Mouse (Mus musculus) intestine, embryonic 14.5 days (tissue): ENCODE results near the gene Snrnp200. TPM values are rescaled to one million over a fixed set of nuclear protein-coding genes. Genes with fewer than 3 reads are reported as not detected.

ENCODE experiments used
- ATAC-seq: fragments of 200-750 bp; cut with Nextera tagmentation; replicated peaks from 2 replicates; pipeline ENCODE4 v1.8.0; 2017; ENCODE audit warnings: low read depth, moderate number of reproducible peaks, moderate TSS enrichment, moderate library complexity; ENCODE audit not compliant: low FRiP score, low TSS enrichment
- DNase-seq: peaks from one replicate; pipeline ENCODE4 v3.0.0-alpha.2; 2018; ENCODE audit warnings: low spot score
- H3K27ac ChIP-seq: fragments of 300-500 bp; sonication (generic); 2 replicates; pipeline ENCODE4 v1.5.1; 2014; ENCODE audit warnings: low read depth, mild to moderate bottlenecking, control low read depth
- H3K27me3 ChIP-seq: fragments of 300-500 bp; sonication (generic); replicated peaks from 2 replicates; pipeline ENCODE4 v1.6.1; 2014; ENCODE audit warnings: low read length, control low read depth; ENCODE audit not compliant: control insufficient read depth, insufficient read depth
- H3K36me3 ChIP-seq: fragments of 300-500 bp; sonication (generic); 2 replicates; pipeline ENCODE4 v1.6.1; 2014; ENCODE audit warnings: low read length, control low read depth; ENCODE audit not compliant: control insufficient read depth, insufficient read depth
- H3K4me1 ChIP-seq: fragments of 300-500 bp; sonication (generic); replicated peaks from 2 replicates; pipeline ENCODE4 v1.6.1; 2014; ENCODE audit warnings: low read length, control low read depth, mixed read lengths; ENCODE audit not compliant: control insufficient read depth, insufficient read depth
- H3K4me2 ChIP-seq: fragments of 300-500 bp; sonication (generic); 2 replicates; pipeline ENCODE4 v1.6.1; 2014; ENCODE audit warnings: low read length
- H3K4me3 ChIP-seq: fragments of 300-500 bp; sonication (generic); 2 replicates; pipeline ENCODE4 v1.5.1; 2014; ENCODE audit warnings: low read depth, low read length, control low read depth, mixed read lengths
- H3K9ac ChIP-seq: fragments of 300-500 bp; sonication (generic); 2 replicates; pipeline ENCODE4 v1.6.1; 2014; ENCODE audit warnings: mild to moderate bottlenecking, low read length
- H3K9me3 ChIP-seq: fragments of 300-500 bp; sonication (generic); 2 replicates; pipeline ENCODE4 v1.6.1; 2016; ENCODE audit warnings: low read length, control low read depth; ENCODE audit not compliant: control insufficient read depth
- WGBS: fragments of 180-500 bp; shearing (Covaris S2); extraction: QIAGEN DNeasy Blood & Tissue Kit; methylation state at CpG from one replicate; pipeline ENCODE4 v1.1.7; 2014; 5-methylcytosine and 5-hydroxymethylcytosine counted together
- polyA plus RNA-seq: library from polyadenylated mRNA; unstranded; fragments of >200 nt; fragmentation: Nextera tagmentation; extraction: Ambion mirVana; gene quantifications from 2 replicates; pipeline ENCODE4 v1.2.1, GENCODE M21; 2014

Snrnp200 gene
- polyA plus RNA-seq, 1 experiment from 2014 or later, result 67.8 TPM

DNA sequence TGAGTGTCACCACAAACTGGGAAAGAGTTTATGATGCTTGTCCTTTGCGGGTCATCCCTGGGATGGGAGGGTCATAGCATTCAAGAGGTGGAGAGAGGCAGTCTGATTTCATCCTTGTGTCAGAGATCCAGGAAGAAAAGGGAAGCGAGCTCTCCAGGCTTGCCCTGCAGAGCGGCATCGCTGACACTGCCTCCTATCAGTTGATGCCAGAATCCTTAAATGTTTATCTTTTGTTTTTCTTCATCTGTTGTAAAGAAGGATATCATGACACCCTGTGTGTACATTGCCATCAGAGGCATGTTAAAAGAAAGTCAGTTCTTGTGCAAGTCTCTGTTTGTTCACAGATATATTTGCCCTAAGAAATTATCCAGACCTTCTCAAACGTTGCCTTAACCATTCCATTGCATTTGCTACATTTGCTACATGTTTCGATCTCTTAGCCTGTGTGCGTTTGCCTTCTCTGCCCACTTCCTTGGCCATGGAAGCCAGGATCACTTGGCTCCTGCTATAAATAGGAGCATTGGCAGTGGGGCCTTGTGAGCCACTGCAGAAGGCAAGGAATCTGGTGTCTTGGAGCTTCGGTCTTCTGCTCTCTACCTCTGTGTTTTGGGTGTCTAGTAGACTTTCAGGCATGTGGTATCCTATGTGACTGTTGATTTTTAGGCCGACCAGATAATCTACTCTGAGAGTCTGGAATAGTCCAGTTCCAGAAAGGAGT lies 42.3 kb downstream of the Snrnp200 start:
- no peak for ATAC-seq

DNA sequence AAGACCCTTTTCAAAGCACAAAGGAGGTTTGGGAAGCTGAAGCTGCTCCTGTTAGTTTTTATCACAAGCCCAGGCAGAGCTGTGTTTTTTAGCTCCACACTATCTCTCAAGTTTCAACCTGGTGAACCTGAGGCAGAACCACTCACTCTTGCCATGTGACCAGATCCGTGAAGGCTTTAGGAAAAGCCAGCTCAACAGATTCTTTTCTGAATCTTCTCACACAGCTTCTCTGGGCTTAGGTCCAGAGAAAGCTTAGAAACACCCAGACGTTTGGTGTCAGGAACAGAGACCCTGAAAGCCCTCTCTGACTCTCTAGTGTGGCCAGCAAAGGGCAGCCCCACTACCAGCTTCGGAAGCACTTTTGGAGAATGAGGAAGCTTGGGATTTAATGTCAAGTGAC lies 43.3 kb downstream of the Snrnp200 start:
- Histone ChIP-seq H3K9me3 (no peaks in the 10 kb centered on the region), H3K4me1 (peaks cover 15% of the 10 kb centered on the region), H3K27ac (no peak overlapping the region), H3K4me2 (no peak overlapping the region), H3K36me3 (peaks cover 17% of the 10 kb centered on the region), H3K9ac (no peak overlapping the region), H3K27me3 (no peaks in the 10 kb centered on the region), H3K4me3 (no peak overlapping the region)
- WGBS, result 79% methylated on average over 3 of the region's 3 CpGs
- ATAC-seq, result no peak
- DNase-seq, result no peak

More for the DNA sequence above, 42.3 kb downstream of the Snrnp200 start:
- peaks cover 21% of the 10 kb centered on the region for H3K36me3 ChIP-seq
- no peak overlapping the region for H3K9ac ChIP-seq
- peaks cover 16% of the 10 kb centered on the region for H3K4me1 ChIP-seq
- no peaks in the 10 kb centered on the region for H3K9me3 ChIP-seq
- DNase-seq, result no peak
- no peak overlapping the region for H3K4me2 ChIP-seq
- no peak overlapping the region for H3K27ac ChIP-seq
- no peaks in the 10 kb centered on the region for H3K27me3 ChIP-seq
- 89% methylated on average over 9 of the region's 9 CpGs for WGBS
- H3K4me3 ChIP-seq, result no peak overlapping the region

DNA sequence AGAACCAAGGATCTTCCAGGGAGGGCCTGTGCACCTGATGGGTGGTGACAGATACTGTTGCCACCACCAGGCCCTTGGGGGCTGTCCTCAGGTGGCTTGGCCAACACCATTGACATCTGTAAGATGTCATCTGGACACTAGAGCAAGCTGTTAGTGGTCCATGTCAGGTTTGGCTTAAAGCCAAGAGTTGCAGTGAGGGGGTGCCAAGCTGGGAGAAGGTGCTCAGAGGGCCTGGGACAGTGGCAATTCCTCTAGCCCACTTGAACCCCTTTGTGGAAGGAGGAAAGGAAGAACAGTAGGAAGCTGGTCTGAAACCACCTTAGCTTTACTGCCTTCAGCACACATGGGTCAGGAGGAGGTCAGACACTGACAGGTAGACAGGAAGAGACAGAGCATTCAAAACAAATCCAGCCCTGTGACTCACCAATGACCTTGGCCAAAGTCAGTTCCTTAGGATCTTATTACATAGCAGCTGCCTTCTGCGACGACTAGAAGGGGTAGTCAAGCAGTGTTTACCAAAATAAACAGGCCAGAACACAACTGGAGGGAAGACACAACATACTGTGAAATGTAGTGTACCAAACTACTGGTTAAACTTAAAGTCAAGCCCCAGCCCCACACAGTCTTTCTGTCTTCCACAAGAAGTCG lies 43.8 kb downstream of the Snrnp200 start:
- H3K9ac ChIP-seq, result no peak overlapping the region
- no peak overlapping the region for H3K4me3 ChIP-seq
- ATAC-seq (no peak), DNase-seq (no peak)
- H3K27me3 ChIP-seq, result no peaks in the 10 kb centered on the region
- no peaks in the 10 kb centered on the region for H3K9me3 ChIP-seq
- 64% methylated on average over 3 of the region's 3 CpGs for WGBS
- peaks cover 22% of the 10 kb centered on the region for H3K36me3 ChIP-seq
- H3K27ac ChIP-seq, result no peak overlapping the region
- H3K4me2 ChIP-seq, result no peak overlapping the region
- peaks cover 10% of the 10 kb centered on the region for H3K4me1 ChIP-seq

DNA sequence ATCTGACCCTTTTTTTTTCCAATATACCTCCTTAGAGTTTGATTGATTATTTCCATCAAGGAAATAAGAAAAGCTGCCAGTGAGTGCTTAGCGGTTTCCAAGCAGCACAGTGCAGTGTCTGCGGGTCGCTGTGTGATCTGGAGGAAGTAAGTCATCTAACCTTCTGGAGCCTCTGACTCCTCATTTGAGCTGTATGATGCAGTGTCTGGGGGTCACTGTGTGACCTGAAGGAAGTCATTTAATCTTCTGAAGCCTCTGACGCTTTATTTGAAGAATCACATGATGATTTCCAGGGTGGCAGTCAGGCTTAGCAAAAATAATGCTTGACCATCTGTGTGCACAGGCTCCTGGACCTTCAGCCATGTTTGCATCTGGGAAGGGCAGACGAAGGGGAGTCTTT lies 44.6 kb downstream of the Snrnp200 start:
- Histone ChIP-seq H3K9me3 (no peaks in the 10 kb centered on the region), H3K4me1 (peaks cover 9% of the 10 kb centered on the region), H3K4me3 (no peak overlapping the region), H3K27ac (no peak overlapping the region), H3K36me3 (peaks cover 30% of the 10 kb centered on the region), H3K27me3 (no peaks in the 10 kb centered on the region), H3K4me2 (no peak overlapping the region), H3K9ac (no peak overlapping the region)
- 67% methylated on average over 5 of the region's 5 CpGs for WGBS
- DNase-seq (no peak), ATAC-seq (no peak)

DNA sequence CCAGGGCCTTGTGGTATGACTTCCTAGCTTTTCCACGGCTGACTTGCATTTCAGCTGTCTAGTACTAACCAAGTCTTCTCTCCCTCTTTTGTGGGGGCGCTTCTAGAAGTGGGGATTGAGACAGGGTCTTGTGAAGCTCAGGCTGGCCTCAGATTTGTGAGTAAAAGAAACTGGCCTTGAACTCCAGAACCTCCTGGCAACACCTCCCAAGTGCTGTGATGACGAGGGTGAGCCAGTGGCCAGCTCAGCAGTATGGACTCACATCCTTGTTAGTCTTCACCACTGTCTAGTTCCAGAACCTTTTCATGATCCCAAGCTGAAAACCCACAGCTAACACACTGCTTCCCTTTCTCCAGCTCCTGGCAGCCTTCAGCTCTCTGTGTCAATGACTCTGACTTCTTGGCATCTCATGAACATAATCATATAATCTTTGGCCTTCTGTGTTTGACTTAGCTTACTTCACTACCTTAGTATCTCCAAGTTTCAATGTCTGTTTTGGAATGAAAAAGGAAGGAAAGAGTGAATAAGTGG lies 46.5 kb downstream of the Snrnp200 start:
- ATAC-seq (no peak), DNase-seq (no peak)
- WGBS, result 91% methylated on average over 3 of the region's 3 CpGs
- H3K4me3 ChIP-seq, result no peak overlapping the region
- H3K27ac ChIP-seq, result no peak overlapping the region
- H3K9ac ChIP-seq, result no peak overlapping the region
- no peaks in the 10 kb centered on the region for H3K9me3 ChIP-seq
- H3K27me3 ChIP-seq, result no peaks in the 10 kb centered on the region
- peaks cover 49% of the 10 kb centered on the region for H3K36me3 ChIP-seq
- no peak overlapping the region for H3K4me2 ChIP-seq
- no peaks in the 10 kb centered on the region for H3K4me1 ChIP-seq

DNA sequence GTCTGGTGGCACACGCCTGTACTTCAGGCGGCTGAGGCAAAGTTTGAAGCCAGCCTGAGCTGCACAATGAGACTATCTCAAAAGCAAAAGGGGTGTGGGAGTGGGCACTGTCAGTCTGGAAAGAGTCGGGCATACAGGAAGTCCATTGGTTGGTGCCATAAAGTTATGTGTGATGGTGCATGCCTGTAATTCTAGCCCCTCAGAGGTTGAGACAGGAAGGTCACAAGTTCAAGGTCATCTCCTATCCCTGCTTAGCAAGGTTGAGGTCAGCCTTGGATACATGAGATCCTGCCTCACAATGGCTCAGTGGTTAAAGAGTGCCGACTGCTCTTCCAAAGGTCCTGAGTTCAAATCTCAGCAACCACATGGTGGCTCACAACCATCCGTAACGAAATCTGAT lies 47.1 kb downstream of the Snrnp200 start:
- ATAC-seq (no peak), DNase-seq (no peak)
- H3K4me3 ChIP-seq, result no peak overlapping the region
- no peaks in the 10 kb centered on the region for H3K4me1 ChIP-seq
- H3K27me3 ChIP-seq, result no peaks in the 10 kb centered on the region
- no peaks in the 10 kb centered on the region for H3K9me3 ChIP-seq
- H3K4me2 ChIP-seq, result no peak overlapping the region
- no peak overlapping the region for H3K9ac ChIP-seq
- WGBS, result 84% methylated on average over 6 of the region's 6 CpGs
- H3K36me3 ChIP-seq, result peaks cover 50% of the 10 kb centered on the region
- no peak overlapping the region for H3K27ac ChIP-seq

DNA sequence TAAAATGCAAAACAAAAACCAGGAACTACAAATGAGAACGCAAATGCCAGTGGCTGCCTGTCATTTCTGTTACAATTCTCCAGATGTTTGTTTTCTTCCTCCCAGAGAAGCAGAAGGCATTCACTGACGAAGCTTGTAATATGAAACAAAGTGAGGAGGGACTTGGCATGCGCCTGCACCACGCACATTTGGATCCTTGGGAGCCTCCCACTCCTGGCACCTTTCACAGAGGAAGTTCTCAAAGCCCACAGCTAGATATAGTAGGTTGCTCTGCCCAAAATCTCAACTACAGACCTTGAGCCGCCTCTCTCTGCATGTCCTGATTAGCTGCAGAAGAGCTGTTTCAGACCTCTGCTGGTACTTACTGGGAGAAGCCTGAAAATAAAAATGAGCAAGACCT lies 51.2 kb downstream of the Snrnp200 start:
- Histone ChIP-seq H3K9ac (no peak overlapping the region), H3K27me3 (no peaks in the 10 kb centered on the region), H3K36me3 (peaks cover 43% of the 10 kb centered on the region), H3K4me3 (no peak overlapping the region), H3K4me2 (no peak overlapping the region), H3K4me1 (no peaks in the 10 kb centered on the region), H3K27ac (no peak overlapping the region), H3K9me3 (no peaks in the 10 kb centered on the region)
- ATAC-seq (no peak), DNase-seq (no peak)
- WGBS, result 87% methylated on average over 5 of the region's 5 CpGs

DNA sequence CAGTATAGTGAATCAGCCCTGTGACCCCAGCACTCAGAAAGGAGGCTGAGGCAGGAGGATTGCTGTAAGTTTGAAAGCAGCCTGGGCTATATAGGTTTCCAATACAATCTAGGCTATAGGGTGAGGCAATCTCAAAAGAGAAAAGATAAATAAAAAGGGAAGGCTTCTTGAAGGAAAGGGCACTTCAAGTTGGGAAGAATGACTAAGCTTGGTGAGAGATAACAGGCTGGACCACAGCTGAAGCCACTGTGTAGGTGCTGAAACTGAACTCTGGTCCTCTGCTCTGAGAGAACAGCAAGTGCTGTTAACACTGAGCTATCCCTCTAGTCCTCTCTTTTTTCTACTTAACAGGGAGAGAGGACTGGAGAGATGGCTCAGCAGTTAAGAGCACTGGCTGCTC lies 54.3 kb downstream of the Snrnp200 start:
- no peaks in the 10 kb centered on the region for H3K9me3 ChIP-seq
- H3K27me3 ChIP-seq, result no peaks in the 10 kb centered on the region
- no peak overlapping the region for H3K4me3 ChIP-seq
- H3K27ac ChIP-seq, result no peak overlapping the region
- DNase-seq, result no peak
- H3K4me2 ChIP-seq, result no peak overlapping the region
- H3K36me3 ChIP-seq, result peaks cover 27% of the 10 kb centered on the region
- H3K9ac ChIP-seq, result no peak overlapping the region
- ATAC-seq, result no peak
- no peaks in the 10 kb centered on the region for H3K4me1 ChIP-seq

DNA sequence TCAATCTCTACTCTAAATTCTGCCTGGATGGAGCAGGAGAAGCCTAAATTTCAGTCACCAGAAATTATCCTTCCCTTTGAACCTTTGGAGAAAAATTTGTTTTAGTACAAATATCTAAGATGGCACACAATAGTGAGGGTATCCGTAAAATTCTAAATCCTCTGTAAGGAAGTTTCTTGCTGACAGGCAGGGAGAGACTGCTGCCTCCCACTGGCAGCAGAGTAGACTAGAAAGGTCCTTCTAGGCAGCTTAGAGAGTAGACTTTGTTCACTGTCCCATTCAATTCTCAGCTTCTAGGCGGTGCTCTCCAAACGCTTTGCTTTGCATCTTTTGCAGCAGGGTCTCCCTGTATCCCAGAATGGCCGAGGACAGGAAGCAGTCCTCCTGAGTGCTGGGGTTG lies 59.7 kb downstream of the Snrnp200 start:
- Histone ChIP-seq H3K27me3 (no peaks in the 10 kb centered on the region), H3K4me1 (peaks cover 4% of the 10 kb centered on the region), H3K36me3 (peaks cover 3% of the 10 kb centered on the region; the same call in 1 of the 2 replicates), H3K9me3 (no peaks in the 10 kb centered on the region), H3K27ac (no peak overlapping the region), H3K4me2 (no peak overlapping the region), H3K9ac (no peak overlapping the region), H3K4me3 (no peak overlapping the region)
- no peak for ATAC-seq
- 49% methylated on average over 4 of the region's 4 CpGs for WGBS
- DNase-seq, result no peak
